Mouse (Mus musculus) layer of hippocampus, adult 2 months (tissue): ENCODE measurements at regions not wholly inside any gene's neighbourhood (a gene's known extent, or its start where the extent isn't known, plus 50 kb on each side); places are given as distances from the start of the nearest gene placed in this dataset.

Experiments used
- DNase-seq, 2 experiments: peaks; one replicate each; pipeline ENCODE4 v3.0.0; 2022; ENCODE audit warnings: low spot score in 2 of 2
- H3K27ac ChIP-seq: fragments of 200-600 bp; 2 replicates; pipeline ENCODE4 v1.8.1; 2022
- H3K4me3 ChIP-seq: fragments of 200-600 bp; 2 replicates; pipeline ENCODE4 v1.8.1; 2022; ENCODE audit warnings: mild to moderate bottlenecking
- CTCF ChIP-seq: fragments of 200-600 bp; conservative IDR thresholded peaks from 2 replicates; pipeline ENCODE4 v1.8.1; 2022; ENCODE audit warnings: antibody characterized with exemption, mild to moderate bottlenecking, moderate library complexity

- Histone ChIP-seq H3K27ac (no peak overlapping the region), H3K4me3 (no peak overlapping the region)
- no peak for TF ChIP-seq CTCF
- no peak for DNase-seq
Observed at GRCm38 (mm10) chr12:59563960-59564359, 344.4 kb upstream of the Fbxo33 start.

- H3K27ac ChIP-seq, result no peak overlapping the region
- TF ChIP-seq CTCF, result no peak
- DNase-seq, result no peak
- no peak overlapping the region for H3K4me3 ChIP-seq
Observed at GRCm38 (mm10) chr12:59539788-59540187, 320.3 kb upstream of the Fbxo33 start.

- no peak for DNase-seq
- no peak for TF ChIP-seq CTCF
- Histone ChIP-seq H3K27ac (no peak overlapping the region), H3K4me3 (no peak overlapping the region)
Observed at GRCm38 (mm10) chr12:59530521-59530920, 311.0 kb upstream of the Fbxo33 start.

- DNase-seq, result no peak
- H3K4me3 ChIP-seq, result no peak overlapping the region
- H3K27ac ChIP-seq, result no peak overlapping the region
- no peak for TF ChIP-seq CTCF
Observed at GRCm38 (mm10) chr12:59523368-59523767, 303.8 kb upstream of the Fbxo33 start.

- DNase-seq, result no peak
- Histone ChIP-seq H3K27ac (no peak overlapping the region), H3K4me3 (no peak overlapping the region)
- no peak for TF ChIP-seq CTCF
Observed at GRCm38 (mm10) chr12:59521946-59522345, 302.4 kb upstream of the Fbxo33 start.

GRCm38 (mm10) chr12:59509857-59510256, 290.3 kb upstream of the Fbxo33 start:
- peak overlapping the region; percentile 62 for H3K27ac ChIP-seq
- H3K4me3 ChIP-seq, result no peak overlapping the region
- TF ChIP-seq CTCF, result peak; percentile 77
- DNase-seq, result peak in 1 of 2 experiments; percentile 63

- Histone ChIP-seq H3K4me3 (no peak overlapping the region), H3K27ac (no peak overlapping the region)
- DNase-seq, result no peak
- TF ChIP-seq CTCF, result no peak
Observed at GRCm38 (mm10) chr12:59509175-59509574, 289.6 kb upstream of the Fbxo33 start.

GRCm38 (mm10) chr12:59507431-59507830, 287.9 kb upstream of the Fbxo33 start:
- no peak for DNase-seq
- Histone ChIP-seq H3K4me3 (no peak overlapping the region), H3K27ac (no peak overlapping the region)
- TF ChIP-seq CTCF, result no peak

GRCm38 (mm10) chr12:59497434-59497833, 277.9 kb upstream of the Fbxo33 start:
- TF ChIP-seq CTCF, result no peak
- DNase-seq, result no peak
- no peak overlapping the region for H3K4me3 ChIP-seq
- H3K27ac ChIP-seq, result no peak overlapping the region

GRCm38 (mm10) chr12:59488019-59488418, 268.5 kb upstream of the Fbxo33 start:
- peak in 1 of 2 experiments; percentile 30 for DNase-seq
- Histone ChIP-seq H3K27ac (peak overlapping the region; percentile 74), H3K4me3 (no peak overlapping the region)
- no peak for TF ChIP-seq CTCF

GRCm38 (mm10) chr12:59487507-59487906, 268.0 kb upstream of the Fbxo33 start:
- Histone ChIP-seq H3K4me3 (no peak overlapping the region), H3K27ac (peak overlapping the region; percentile 74; the same call in 1 of the 2 replicates)
- DNase-seq, result no peak
- TF ChIP-seq CTCF, result no peak

- DNase-seq, result peak in 1 of 2 experiments; percentile 11
- H3K27ac ChIP-seq, result peak overlapping the region; percentile 52; the same call in 1 of the 2 replicates
- peak; percentile 59 for TF ChIP-seq CTCF
Observed at GRCm38 (mm10) chr12:59460997-59461961, 241.8 kb upstream of the Fbxo33 start.

GRCm38 (mm10) chr12:59456175-59456851, 236.8 kb upstream of the Fbxo33 start:
- Histone ChIP-seq H3K27ac (peak overlapping the region; percentile 63), H3K4me3 (no peak overlapping the region)
- TF ChIP-seq CTCF, result no peak
- DNase-seq, result no peak

More at GRCm38 (mm10) chr12:59460997-59461961, 241.8 kb upstream of the Fbxo33 start:
- H3K4me3 ChIP-seq, result 0 out of 2 replicates have a peak overlapping the region, but pooled peaks have one; percentile 15

- no peak overlapping the region for H3K4me3 ChIP-seq
- H3K27ac ChIP-seq, result 0 out of 2 replicates have a peak overlapping the region, but pooled peaks have one; percentile 2
- TF ChIP-seq CTCF, result no peak
- DNase-seq, result no peak
Observed at GRCm38 (mm10) chr12:59415051-59415450, 195.5 kb upstream of the Fbxo33 start.
